Mouse (Mus musculus): ENCODE results near the gene Il22ra2.

DNA sequence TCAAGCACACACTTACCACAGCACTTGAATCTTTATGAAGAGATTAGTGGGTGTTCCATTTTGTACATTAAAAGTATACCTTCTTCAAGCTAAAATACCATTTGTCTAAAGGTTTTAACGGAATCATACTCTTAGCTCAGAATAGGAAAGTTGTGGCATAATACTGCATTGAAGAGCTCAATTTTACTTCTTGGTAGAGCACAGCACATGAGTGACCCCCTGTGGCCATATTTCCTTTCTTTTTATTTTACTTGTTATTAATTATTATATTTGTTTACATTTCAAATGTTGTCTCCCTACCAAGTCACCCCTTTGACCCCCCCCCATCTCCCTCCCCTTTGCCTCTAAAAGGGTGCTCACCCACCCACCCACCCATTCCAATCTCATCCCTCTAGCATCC lies 51.3 kb downstream of the Il22ra2 start:
- TF ChIP-seq CTCF (IDR thresholded peaks at IDR 0.05; ENCODE audit: control insufficient read depth, insufficient read depth, insufficient read length) (no peak), MYOD1 (IDR thresholded peaks at IDR 0.05; ENCODE audit: control insufficient read depth, insufficient read length, low read depth) (no peak), MAX (IDR thresholded peaks at IDR 0.05) (no peak), FOSL1 (IDR thresholded peaks at IDR 0.05; ENCODE audit: insufficient read depth, low read length, poor library complexity, severe bottlenecking) (no peak)

Measured in C2C12 (cell line).